Mouse (Mus musculus) liver, adult 2 months (tissue): ENCODE data around the gene Creb3l4.

Experiments
- CTCF ChIP-seq: fragments of 200-500 bp; IDR thresholded peaks from 2 replicates; pipeline ENCODE4 v1.5.1; 2011; ENCODE audit warnings: low read depth, low read length, control low read depth
- POLR2A ChIP-seq: fragments of 200-500 bp; IDR thresholded peaks from 2 replicates; pipeline ENCODE4 v1.6.1; 2011; ENCODE audit warnings: low read length, control low read depth; ENCODE audit not compliant: insufficient read depth; ENCODE audit errors: extremely low read depth

- TF ChIP-seq CTCF (no peak), POLR2A (no peak)
Measured at GRCm38 (mm10) chr3:90268190-90268589, 24.9 kb upstream of the Creb3l4 start.
